24 mouse cellular contexts compared by ENCODE assay signal in the genomic region with DNA sequence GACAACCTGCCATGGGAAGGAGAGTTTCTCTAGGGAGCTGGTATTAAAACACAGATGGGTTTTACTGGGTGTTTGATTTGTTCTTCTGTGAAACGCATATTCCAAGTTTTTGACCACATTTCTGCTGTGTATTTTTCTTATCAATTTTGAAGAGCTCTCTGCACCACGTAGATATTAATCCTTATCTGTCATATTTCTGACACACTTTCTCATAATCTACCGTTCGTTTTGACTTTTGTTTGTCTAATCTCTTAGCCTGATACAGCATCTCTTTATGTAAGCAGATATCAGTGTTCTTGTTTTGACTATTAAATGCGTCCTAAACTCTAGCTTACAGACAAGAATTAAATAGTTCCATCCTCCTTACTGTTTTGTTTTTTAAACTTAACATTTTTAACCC.
"Had no signal": no experiment of that assay in that cellular context is flagged by ENCODE, and none has a peak within 500 bp of the region (broad histone marks: within the 10 kb centered on the region; RNA-seq: fewer than 3 reads in every experiment).

No protein-coding gene starts in this region.

- DNase-seq: gastrocnemius, postnatal 14 days; gastrocnemius, postnatal 36 days; heart, adult 2 months; heart, postnatal 14 days; heart, postnatal 36 days; kidney, adult 11 months; kidney, adult 2 months; kidney, adult 9 months; kidney, postnatal 25 days; kidney, postnatal 4 days had no signal

- H3K4me1 ChIP-seq: heart, embryonic 13.5 days; heart, embryonic 15.5 days; hindbrain, embryonic 15.5 days; kidney, embryonic 15.5 days had no signal

- ATAC-seq: hindbrain, postnatal 0 days; intestine, embryonic 16.5 days had no signal

- H3K27me3 ChIP-seq: heart, embryonic 13.5 days; heart, embryonic 15.5 days; hindbrain, embryonic 13.5 days; hindbrain, embryonic 15.5 days; kidney, embryonic 15.5 days; limb, embryonic 12.5 days; liver, embryonic 12.5 days had no signal

- H3K4me3 ChIP-seq: heart, adult 2 months; heart, embryonic 13.5 days; heart, embryonic 15.5 days; hindbrain, embryonic 13.5 days; hindbrain, embryonic 15.5 days; kidney, embryonic 15.5 days; layer of hippocampus, adult 2 months; left cerebral cortex, adult 2 months; limb, embryonic 10.5 days; limb, embryonic 12.5 days; liver, embryonic 12.5 days had no signal

- H3K36me3 ChIP-seq: heart, embryonic 15.5 days; kidney, embryonic 15.5 days; limb, embryonic 10.5 days; limb, embryonic 12.5 days had no signal

- H3K9me3 ChIP-seq: heart, embryonic 13.5 days; heart, embryonic 15.5 days; hindbrain, embryonic 13.5 days; hindbrain, embryonic 15.5 days; kidney, embryonic 15.5 days; limb, embryonic 10.5 days; limb, embryonic 12.5 days; liver, embryonic 12.5 days had no signal

- H3K9ac ChIP-seq: heart, embryonic 13.5 days; heart, embryonic 15.5 days; hindbrain, embryonic 13.5 days; hindbrain, embryonic 15.5 days; kidney, embryonic 15.5 days; limb, embryonic 12.5 days; liver, embryonic 12.5 days had no signal

- H3K27ac ChIP-seq: heart, adult 2 months; heart, embryonic 13.5 days; heart, embryonic 15.5 days; hindbrain, embryonic 13.5 days; hindbrain, embryonic 15.5 days; hindbrain, postnatal 0 days; kidney, embryonic 15.5 days; kidney, postnatal 0 days; layer of hippocampus, adult 2 months; left cerebral cortex, adult 2 months; limb, embryonic 10.5 days; limb, embryonic 12.5 days; liver, embryonic 12.5 days had no signal

- H3K4me2 ChIP-seq: heart, embryonic 11.5 days; heart, embryonic 13.5 days; heart, embryonic 15.5 days; hindbrain, embryonic 13.5 days; hindbrain, embryonic 15.5 days; kidney, embryonic 15.5 days; limb, embryonic 12.5 days; liver, embryonic 12.5 days had no signal
